Mouse (Mus musculus): ENCODE measurements around the gene Fgfr2.
A peak's percentile ranks its signal among the peaks of the same experiment; 100 is the strongest.

Gene Fgfr2

DNA sequence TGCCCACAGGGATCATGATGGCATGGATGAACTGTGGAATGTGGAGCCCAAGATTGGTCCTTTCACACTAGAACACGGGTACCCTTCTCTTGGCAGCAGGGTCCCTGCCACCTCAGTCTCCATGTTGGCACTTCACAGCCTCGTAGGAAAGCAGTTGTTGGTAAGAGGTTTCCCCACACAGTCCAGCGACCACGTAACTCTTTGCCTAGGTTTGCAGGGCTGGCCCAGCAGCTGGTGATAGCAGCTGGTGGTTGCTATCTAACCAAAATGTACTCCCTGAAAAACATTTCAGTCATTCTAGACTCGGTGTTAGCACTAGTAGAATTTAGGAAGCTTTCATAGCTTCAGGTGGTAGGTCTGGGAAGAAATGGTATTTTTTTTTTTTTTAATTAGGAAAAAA lies 2464.0 kb downstream of the Fgfr2 start:
- DNase-seq (ENCODE audit: low spot score in 2 of 2): no peak

- DNase-seq (ENCODE audit: low spot score in 2 of 2): no peak
These were observed 2465.4 kb downstream of the Fgfr2 start for GRCm38 (mm10) chr7:130657751-130658150.

DNA sequence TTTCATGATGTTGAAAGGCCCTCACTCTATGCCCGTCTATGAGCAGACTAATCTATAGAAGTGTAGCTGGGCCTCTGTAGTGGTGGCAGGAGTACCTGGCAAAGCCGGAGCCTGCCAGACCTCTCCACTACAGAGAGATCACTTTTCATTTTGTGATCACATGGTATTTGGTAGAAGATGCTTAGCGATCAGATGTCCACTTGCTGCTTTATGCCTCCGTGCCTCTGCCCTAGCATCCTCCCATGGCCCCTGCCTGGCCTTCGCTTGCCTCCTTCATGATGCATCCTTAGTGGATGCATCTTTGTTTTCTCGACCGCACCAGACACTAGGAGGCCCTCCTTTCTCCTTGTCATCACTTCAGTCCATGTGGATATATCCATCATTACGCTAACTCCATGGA lies 2466.2 kb downstream of the Fgfr2 start:
- DNase-seq (ENCODE audit: low spot score in 2 of 2): no peak

DNA sequence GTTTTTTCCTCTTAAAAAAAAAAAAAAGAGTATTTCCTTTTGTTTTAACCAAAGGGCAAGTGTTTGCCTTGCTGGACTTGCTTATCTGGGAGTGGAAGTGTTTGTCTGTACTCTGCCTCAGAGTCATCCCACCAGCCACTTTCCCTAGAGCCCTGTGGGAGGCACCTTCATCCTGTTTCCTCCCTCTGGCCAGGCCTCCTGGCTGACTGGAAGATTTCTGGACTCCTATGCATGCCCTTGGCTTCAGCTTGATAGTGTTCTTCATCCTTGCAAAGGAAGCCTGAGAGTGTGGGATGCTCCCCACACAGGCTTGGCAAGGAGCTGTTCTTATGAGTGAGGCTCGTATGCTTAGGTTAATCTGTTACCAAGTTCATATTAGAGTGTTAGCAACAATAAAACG lies 2468.6 kb downstream of the Fgfr2 start:
- no peak for DNase-seq (ENCODE audit: low spot score in 2 of 2)

DNA sequence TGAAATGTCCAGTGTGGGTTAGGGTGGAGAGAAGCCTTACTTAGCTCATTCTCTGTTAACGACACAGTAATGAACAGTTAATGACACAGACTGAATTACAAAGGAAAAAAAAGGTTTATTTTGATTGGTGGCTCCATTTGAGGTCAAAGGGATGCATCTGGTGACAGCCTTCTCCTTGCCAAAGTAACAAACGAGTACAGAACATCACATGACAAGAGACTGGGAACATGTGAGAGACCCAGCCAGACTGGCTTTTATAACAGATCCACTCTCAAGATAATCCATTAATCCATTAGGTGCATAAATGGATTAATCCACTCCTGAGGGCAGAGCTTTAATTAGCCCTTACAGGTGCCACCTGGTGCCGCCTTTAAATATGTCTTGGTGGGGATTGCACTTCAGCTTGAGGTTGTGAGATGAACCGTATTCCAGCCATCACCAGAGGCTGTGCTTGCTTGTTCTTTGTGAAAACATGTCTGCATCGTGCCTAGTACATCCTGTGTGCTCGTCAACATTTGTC lies 2470.1 kb downstream of the Fgfr2 start:
- DNase-seq (ENCODE audit: low spot score in 2 of 2): no peak

DNA sequence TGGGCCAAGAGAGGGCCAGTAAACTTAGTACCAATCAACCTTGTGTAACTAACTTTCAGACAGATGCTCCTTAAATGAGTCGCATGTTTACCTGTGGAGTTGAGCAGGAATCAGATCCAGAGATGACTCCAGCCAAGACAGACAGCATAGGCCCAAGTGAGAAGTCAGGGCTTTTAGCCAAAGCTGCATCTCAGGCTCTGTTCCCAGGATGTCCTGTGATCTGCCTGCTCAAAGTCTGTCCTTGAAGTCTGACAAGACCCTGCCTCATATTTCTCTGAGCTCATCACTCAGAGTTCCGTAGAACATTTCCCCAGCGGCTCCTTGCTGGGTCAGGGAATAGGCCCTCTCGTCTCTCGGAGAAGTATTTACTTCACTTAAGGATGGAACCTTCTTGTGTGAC lies 2472.5 kb downstream of the Fgfr2 start:
- DNase-seq (ENCODE audit: low spot score in 2 of 2): no peak

- DNase-seq (ENCODE audit: low spot score in 2 of 2): no peak
These were observed 2473.9 kb downstream of the Fgfr2 start for GRCm38 (mm10) chr7:130649257-130649656.

DNA sequence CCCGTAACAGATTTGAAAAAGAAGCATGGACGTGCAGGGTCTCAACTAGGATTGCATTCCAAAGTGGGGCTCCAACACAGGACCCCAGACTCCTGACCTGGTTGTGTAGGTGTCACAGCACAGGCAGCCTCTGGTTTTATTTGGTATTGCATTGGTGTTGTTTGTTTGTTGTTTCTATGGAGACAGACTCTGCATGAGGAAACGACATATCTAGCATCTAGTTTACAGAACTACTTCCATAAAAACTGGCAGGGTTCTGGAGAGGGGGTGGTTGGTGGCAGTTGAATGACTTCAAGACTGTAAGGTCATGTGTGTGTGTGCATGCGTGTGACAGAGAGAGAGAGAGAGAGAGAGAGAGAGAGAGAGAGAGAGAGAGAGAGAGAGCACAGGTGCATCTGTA lies 2475.1 kb downstream of the Fgfr2 start:
- DNase-seq (ENCODE audit: low spot score in 2 of 2): no peak

- peak; percentile 61 to 66 for DNase-seq (ENCODE audit: low spot score in 2 of 2)
These were observed 2476.4 kb downstream of the Fgfr2 start for GRCm38 (mm10) chr7:130646762-130647139.

GRCm38 (mm10) chr7:130645994-130646761 lies 2477.0 kb downstream of the Fgfr2 start:
- peak; percentile 24 to 25 for DNase-seq (ENCODE audit: low spot score in 2 of 2)

- DNase-seq (ENCODE audit: low spot score in 2 of 2): peak in 1 of 2 experiments; percentile 8
These were observed 2477.7 kb downstream of the Fgfr2 start for GRCm38 (mm10) chr7:130645332-130645993.

GRCm38 (mm10) chr7:130640681-130641080 lies 2482.5 kb downstream of the Fgfr2 start:
- no peak for DNase-seq (ENCODE audit: low spot score in 2 of 2)

- no peak for DNase-seq (ENCODE audit: low spot score in 2 of 2)
These were observed 2485.3 kb downstream of the Fgfr2 start for GRCm38 (mm10) chr7:130637811-130638210.

DNA sequence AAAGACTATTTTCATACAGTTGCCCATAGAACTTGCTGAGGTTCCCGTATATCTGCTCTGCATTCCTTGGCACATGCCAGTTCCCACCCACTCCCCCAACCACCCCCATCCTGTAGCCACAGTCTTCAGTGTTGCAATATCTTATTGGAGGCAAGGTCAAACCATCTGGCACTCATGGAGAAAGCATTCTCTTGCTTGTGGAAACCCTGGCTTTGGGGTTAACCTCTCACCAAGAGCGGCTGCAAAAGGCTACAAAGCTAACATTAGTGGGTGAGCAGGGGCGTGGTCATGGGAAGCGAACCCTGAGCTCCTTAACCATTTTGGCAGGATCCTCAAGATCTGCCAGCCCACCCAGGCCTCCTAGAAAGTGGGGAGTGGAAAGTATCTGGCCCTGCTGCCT lies 2486.2 kb downstream of the Fgfr2 start:
- no peak for DNase-seq (ENCODE audit: low spot score in 2 of 2)

DNA sequence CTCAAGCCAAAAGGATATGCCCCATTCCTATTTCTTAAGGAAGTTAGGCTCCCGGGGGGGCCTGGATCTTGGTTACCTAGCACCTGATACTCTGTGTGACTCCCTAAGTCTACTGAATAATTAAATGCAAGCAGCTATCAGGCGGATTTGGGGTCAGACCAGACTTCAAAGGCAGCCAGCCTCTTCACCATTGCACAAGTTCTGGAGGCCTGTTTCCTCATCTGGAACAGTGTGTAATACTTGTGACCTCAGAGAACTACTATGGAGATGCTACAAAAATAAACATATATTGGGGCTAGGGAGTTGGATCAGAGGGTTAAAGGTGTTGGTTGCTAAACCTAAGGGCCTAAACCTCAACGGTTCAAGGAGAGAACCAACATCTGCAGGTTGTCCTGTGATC lies 2486.9 kb downstream of the Fgfr2 start:
- DNase-seq (ENCODE audit: low spot score in 2 of 2): no peak

DNA sequence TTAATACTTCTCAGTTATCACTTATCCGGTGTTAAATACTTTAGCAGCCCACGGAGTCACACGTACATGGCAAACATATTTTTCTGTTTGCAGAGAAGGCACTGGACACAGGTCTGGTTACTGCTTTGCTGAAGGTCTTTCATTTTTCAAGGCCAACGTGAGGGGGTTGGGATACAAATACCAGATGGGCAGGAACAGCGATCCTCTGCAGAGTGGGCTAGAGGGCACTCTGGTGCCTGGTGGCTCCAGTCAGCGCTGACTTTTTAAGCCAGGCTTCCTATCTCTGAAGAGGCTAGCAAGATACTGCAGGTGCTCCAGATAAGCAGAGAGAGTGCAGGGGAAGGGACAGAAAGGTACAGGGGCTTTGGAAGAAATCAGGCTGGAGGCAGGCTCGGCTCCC lies 2487.9 kb downstream of the Fgfr2 start:
- DNase-seq (ENCODE audit: low spot score in 2 of 2): no peak

DNA sequence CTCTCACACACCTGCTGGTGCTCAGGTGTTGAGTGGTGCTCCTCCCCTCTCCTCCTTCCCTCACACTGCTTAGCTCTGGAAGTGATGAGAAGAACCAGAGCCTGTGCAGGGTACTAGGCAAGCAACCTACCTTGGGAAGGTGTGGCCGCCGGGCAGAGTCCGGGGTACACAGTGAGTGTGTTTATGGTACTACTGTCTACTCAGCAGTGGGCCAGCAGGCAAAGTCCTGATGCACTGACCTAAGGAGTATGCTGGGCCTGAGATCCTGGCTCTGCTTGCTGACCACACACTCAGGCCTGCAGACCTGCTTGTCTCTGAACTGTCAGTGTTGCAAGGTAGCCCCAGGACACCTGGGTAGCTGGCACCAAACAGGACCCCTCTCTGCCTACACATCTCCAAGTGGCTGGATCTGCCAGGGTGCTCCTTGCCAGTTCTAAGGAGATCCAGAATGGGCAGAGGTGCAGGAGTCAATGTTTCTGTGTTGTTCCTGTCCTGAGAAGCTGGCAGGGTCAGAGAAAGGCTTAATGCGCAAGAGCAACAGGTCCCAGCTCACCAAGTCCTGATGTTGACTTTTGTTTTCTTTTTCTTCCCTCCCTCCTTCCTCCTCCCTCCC lies 2488.8 kb downstream of the Fgfr2 start:
- no peak for DNase-seq (ENCODE audit: low spot score in 2 of 2)

DNA sequence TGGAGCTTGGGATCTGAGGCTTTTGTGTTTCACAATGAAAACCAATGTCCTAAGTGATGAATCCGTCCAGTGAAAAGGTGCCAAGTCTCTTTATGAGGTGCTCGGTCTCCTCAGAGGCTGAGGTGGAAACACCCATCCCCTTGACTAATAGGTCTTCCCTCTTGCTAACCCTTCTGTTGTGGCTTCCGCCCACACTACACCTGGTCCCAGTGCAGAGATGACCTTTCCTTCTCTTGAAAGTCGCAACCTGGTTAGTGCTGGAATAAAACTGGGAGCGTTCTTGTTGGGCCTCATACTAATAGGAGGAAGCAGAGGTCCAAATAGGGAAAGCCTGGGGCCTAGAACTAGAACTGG lies 2490.8 kb downstream of the Fgfr2 start:
- DNase-seq (ENCODE audit: low spot score in 2 of 2): no peak

DNA sequence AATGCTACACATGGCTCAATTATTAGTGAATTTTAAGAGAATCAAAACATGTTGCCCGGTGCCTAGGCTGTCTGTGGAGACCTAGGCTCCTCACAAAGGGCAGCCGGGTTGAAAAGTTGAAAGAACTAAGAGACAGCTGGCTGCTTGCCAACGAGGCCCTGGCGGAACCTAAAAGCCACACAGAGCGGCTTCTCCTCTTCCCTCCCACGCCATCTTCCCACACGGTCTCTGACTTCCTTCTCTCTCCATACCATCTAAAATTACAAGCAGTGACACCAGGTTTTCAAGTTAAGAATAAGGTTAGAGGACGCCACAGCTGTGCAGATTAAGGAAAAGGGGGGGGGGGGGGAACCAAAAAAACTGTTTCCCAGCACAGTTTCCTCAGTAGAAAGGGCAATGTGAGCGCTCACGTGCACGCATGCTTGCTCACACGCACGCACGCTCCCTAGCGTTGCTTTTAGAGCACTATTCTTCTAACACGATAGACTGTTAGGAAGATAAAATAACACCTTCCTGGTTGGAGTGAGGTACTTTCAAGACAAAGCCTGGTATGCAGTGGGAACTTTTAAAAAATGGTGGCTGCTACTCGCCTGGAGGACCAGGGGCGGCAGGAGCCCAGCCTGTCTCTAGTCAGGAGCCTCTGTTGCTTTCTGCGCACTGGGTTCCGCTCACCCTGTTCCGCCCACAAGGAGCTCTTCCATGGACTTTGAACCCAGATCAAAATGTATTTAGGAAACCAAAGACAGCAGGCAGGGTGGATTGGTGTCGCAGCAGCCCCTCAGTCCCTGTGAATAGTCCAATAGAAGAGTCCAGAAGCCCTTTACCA lies 2491.4 kb downstream of the Fgfr2 start:
- peak; percentile 27 to 37 for DNase-seq (ENCODE audit: low spot score in 2 of 2)

- DNase-seq (ENCODE audit: low spot score in 2 of 2): no peak
These were observed 2492.2 kb downstream of the Fgfr2 start for GRCm38 (mm10) chr7:130630956-130631355.

- DNase-seq (ENCODE audit: low spot score in 2 of 2): no peak
These were observed 2493.2 kb downstream of the Fgfr2 start for GRCm38 (mm10) chr7:130629999-130630398.

- no peak for DNase-seq (ENCODE audit: low spot score in 2 of 2)
These were observed 2494.5 kb downstream of the Fgfr2 start for GRCm38 (mm10) chr7:130628601-130629000.
